Mouse (Mus musculus) midbrain, embryonic 13.5 days (tissue): ENCODE measurements around the gene Espnl. TPM values are rescaled to one million over a fixed set of nuclear protein-coding genes. Genes with fewer than 3 reads are reported as not detected.

Source experiments
- polyA plus RNA-seq: library from polyadenylated mRNA; unstranded; fragments of >200 nt; fragmentation: Nextera tagmentation; extraction: Ambion mirVana; gene quantifications from 2 replicates; pipeline ENCODE4 v1.2.1, GENCODE M21; 2015

Espnl gene
- polyA plus RNA-seq, 1 experiment from 2014 or later, result 0.15 TPM

Other genes with a start within 250 kb of the Espnl start
- 0.34 and 0.45 TPM in 2 replicates for gene Rbm44, start 177.0 kb upstream of the Espnl start, polyA plus RNA-seq
- 1.1 and 1.2 TPM in 2 replicates for gene Ramp1, start 142.3 kb upstream of the Espnl start, polyA plus RNA-seq
- gene Ube2f, start 71.8 kb upstream of the Espnl start, polyA plus RNA-seq, result 70.5 and 72.8 TPM in 2 replicates
- 11.6 and 12.4 TPM in 2 replicates for gene Scly, start 23.7 kb upstream of the Espnl start, polyA plus RNA-seq
- 0.07 TPM in 1 of 2 replicates, not detected in the other for gene Klhl30, start 28.9 kb downstream of the Espnl start, polyA plus RNA-seq
- 0.24 and 0.55 TPM in 2 replicates for gene Erfe, start 44.4 kb downstream of the Espnl start, polyA plus RNA-seq
- 148 and 155 TPM in 2 replicates for gene Ilkap, start 76.7 kb downstream of the Espnl start, polyA plus RNA-seq
- 316 and 357 TPM in 2 replicates for gene Hes6, start 92.0 kb downstream of the Espnl start, polyA plus RNA-seq
- gene Per2, start 137.2 kb downstream of the Espnl start, polyA plus RNA-seq, result 4.4 and 4.7 TPM in 2 replicates
- gene Traf3ip1, start 172.6 kb downstream of the Espnl start, polyA plus RNA-seq, result 10.8 and 11.3 TPM in 2 replicates
- gene Asb1, start 218.5 kb downstream of the Espnl start, polyA plus RNA-seq, result 10.9 TPM in 2 replicates